Mouse (Mus musculus) liver, embryonic 14.5 days (tissue): ENCODE measurements around the gene Ogfod2.

Experiments used
- CTCF ChIP-seq: IDR thresholded peaks from 2 replicates; pipeline ENCODE4 v1.5.1; 2016; ENCODE audit warnings: antibody characterized with exemption, low read depth, control low read depth
- EP300 ChIP-seq: IDR thresholded peaks from 2 replicates; pipeline ENCODE4 v1.6.1; 2016; ENCODE audit warnings: antibody characterized with exemption, low read depth

DNA sequence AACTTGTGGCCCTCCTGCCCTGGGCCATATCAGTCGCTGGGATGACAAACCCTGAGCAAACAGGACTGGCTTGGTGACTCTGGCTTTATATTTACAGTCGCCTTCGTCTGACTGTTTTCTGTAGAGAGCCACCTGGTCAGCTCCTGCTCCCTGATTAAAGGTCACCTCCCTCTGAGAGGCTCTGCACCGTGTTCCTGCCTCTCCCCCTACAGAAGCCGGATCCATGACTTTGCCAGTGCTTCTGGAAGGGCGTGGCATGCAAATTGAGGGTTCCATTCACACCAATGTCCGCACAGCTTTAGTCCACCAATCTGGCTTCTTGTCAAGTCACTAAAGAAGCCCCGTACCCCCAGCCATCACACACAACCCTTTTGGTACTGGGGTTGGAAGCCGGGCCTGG is 35.5 kb upstream of the Ogfod2 start:
- no peak for TF ChIP-seq CTCF
- no peak for TF ChIP-seq EP300
